Mouse (Mus musculus): ENCODE results near the gene Itpkc. TPM values are rescaled to one million over a fixed set of nuclear protein-coding genes. Genes with fewer than 3 reads are reported as not detected.

Gene Itpkc
- total and polyA plus RNA-seq, 2 experiments from 2014 or later, result 4.0 to 18.8 TPM

DNA sequence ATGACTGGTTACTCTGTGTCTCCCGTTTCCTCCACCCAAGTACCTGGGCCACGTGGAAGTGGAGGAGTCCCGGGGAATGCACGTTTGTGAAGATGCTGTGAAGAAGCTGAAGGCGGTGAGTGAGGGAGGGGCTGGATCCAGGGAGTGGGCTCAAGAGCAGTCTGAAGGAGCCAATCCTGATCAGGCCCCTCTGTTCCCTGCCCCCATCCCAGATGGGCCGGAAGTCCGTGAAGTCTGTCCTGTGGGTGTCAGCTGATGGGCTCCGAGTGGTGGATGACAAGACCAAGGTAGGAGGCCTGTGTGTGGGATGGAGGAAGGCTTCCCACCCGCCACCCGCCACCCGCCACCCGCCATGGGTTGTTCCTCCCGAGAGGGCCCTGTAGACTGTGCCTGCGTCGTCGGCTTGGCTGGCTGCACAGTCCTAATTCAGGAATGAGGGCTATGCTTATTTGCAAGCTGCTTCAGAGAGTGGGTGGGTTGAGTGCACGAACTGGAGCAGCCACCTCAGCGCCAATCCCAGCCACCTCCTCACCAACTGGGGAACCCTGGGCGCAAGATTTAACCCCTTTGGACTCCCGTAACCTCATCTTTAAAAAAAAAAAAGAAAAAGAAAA, 38.2 kb upstream of the Itpkc start:
- Histone ChIP-seq H3K27ac (no peak overlapping the region), H3K9me3 (ENCODE audit: low read length) (no peaks in the 10 kb centered on the region), H3K4me1 (ENCODE audit: insufficient read depth, low read length) (no peaks in the 10 kb centered on the region), H3K9ac (replicated peaks; ENCODE audit: low read length) (no peak overlapping the region), H3K36me3 (ENCODE audit: insufficient read depth, low read length) (peaks cover 69% of the 10 kb centered on the region; the same call in 1 of the 2 replicates), H3K4me3 (ENCODE audit: low read length) (no peak overlapping the region), H3K27me3 (ENCODE audit: insufficient read depth, low read length) (no peaks in the 10 kb centered on the region), H3K4me2 (ENCODE audit: low read depth, low read length) (no peak overlapping the region)
- ATAC-seq, result no peak
- 76% methylated on average over 20 of the region's 20 CpGs for WGBS
- DNase-seq (ENCODE audit: low spot score), result no peak
- TF ChIP-seq CTCF (IDR thresholded peaks at IDR 0.05; ENCODE audit: low read depth), result no peak

DNA sequence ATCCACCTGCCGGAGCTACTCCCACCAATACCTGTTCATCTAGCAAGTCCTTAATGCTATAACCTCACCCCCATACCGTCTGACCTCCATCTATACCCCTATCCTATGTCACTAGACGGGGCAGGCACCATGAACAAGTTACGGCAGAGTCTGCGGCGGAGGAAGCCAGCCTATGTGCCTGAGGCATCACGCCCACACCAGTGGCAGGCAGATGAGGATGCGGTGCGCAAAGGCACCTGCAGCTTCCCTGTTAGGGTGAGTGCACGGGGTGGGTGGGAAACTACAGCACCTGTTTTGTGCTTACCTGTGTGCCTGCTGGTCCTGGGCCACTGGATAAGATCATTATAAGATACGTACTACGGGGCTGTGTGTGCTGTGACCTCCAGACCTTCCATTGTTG, 36.3 kb upstream of the Itpkc start:
- peaks cover 55% of the 10 kb centered on the region; the same call in 1 of the 2 replicates for H3K36me3 ChIP-seq (ENCODE audit: insufficient read depth, low read length)
- WGBS, result 95% methylated on average over 12 of the region's 12 CpGs
- H3K27me3 ChIP-seq (ENCODE audit: insufficient read depth, low read length), result no peaks in the 10 kb centered on the region
- no peak overlapping the region for H3K4me3 ChIP-seq (ENCODE audit: low read length)
- no peak overlapping the region for H3K9ac ChIP-seq (replicated peaks; ENCODE audit: low read length)
- no peak for TF ChIP-seq CTCF (IDR thresholded peaks at IDR 0.05; ENCODE audit: low read depth)
- no peaks in the 10 kb centered on the region for H3K9me3 ChIP-seq (ENCODE audit: low read length)
- no peak overlapping the region for H3K27ac ChIP-seq
- H3K4me1 ChIP-seq (ENCODE audit: insufficient read depth, low read length), result peaks cover 11% of the 10 kb centered on the region; the same call in 1 of the 2 replicates
- ATAC-seq, result no peak
- H3K4me2 ChIP-seq (ENCODE audit: low read depth, low read length), result no peak overlapping the region
- no peak for DNase-seq (ENCODE audit: low spot score)

DNA sequence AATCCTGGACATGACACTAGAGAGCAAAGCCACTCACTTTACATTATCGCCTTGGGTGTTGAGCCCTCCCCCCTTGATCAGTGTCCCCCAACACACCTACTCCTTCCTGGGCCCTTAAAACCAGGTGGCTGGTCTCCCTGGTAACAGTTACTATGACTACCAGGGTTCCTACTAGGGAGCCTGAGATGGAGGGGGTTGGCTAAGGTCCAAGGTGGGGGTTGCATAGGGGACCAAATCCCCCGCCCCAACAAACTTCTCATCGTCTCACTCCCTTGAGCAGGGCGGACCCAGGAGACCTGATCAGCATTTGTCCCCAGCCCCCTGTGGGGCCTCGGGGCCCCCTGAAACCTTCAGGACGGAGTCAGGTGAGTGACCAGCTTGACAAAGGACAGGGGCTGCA, 33.4 kb upstream of the Itpkc start:
- Histone ChIP-seq H3K9ac (replicated peaks; ENCODE audit: low read length) (no peak overlapping the region), H3K27me3 (ENCODE audit: insufficient read depth, low read length) (no peaks in the 10 kb centered on the region), H3K4me2 (ENCODE audit: low read depth, low read length) (0 out of 2 replicates have a peak overlapping the region, but pooled peaks have one; percentile 90), H3K27ac (no peak overlapping the region), H3K4me3 (ENCODE audit: low read length) (no peak overlapping the region), H3K4me1 (ENCODE audit: insufficient read depth, low read length) (peaks cover 11% of the 10 kb centered on the region; the same call in 1 of the 2 replicates), H3K9me3 (ENCODE audit: low read length) (no peaks in the 10 kb centered on the region), H3K36me3 (ENCODE audit: insufficient read depth, low read length) (peaks cover 35% of the 10 kb centered on the region; the same call in 1 of the 2 replicates)
- no peak for TF ChIP-seq CTCF (IDR thresholded peaks at IDR 0.05; ENCODE audit: low read depth)
- DNase-seq (ENCODE audit: low spot score), result peak; percentile 19
- WGBS, result 72% methylated on average over 6 of the region's 6 CpGs
- ATAC-seq, result no peak

DNA sequence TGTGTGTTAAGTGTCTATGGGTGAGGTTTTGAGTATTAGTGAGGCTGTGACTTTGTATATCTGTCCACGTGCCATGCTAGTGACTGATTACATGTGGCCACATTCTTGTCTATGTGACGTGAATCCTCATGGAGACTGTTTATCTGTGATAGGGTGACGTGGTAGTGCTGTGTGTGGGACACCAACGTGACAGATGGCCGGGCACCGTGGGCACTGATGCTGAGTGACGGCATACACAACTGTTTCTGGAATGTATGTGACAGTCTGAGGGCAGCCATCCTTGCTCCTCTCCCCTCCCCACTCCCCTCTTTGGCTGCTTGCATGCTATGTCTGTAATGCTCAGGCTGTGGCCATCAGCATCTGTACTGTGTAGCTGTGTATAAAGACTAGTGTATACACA, 32.4 kb upstream of the Itpkc start:
- H3K9me3 ChIP-seq (ENCODE audit: low read length), result no peaks in the 10 kb centered on the region
- ATAC-seq (no peak; the same call in 1 of the 2 replicates), DNase-seq (ENCODE audit: low spot score) (peak; percentile 54)
- WGBS, result 18% methylated on average over 7 of the region's 7 CpGs
- H3K9ac ChIP-seq (replicated peaks; ENCODE audit: low read length), result peak overlapping the region; percentile 98; the same call in 1 of the 2 replicates
- H3K4me3 ChIP-seq (ENCODE audit: low read length), result peak overlapping the region; percentile 95
- no peaks in the 10 kb centered on the region for H3K27me3 ChIP-seq (ENCODE audit: insufficient read depth, low read length)
- H3K36me3 ChIP-seq (ENCODE audit: insufficient read depth, low read length), result peaks cover 29% of the 10 kb centered on the region; the same call in 1 of the 2 replicates
- peak overlapping the region; percentile 97; the same call in 1 of the 2 replicates for H3K27ac ChIP-seq
- H3K4me1 ChIP-seq (ENCODE audit: insufficient read depth, low read length), result peaks cover 11% of the 10 kb centered on the region; the same call in 1 of the 2 replicates
- TF ChIP-seq CTCF (IDR thresholded peaks at IDR 0.05; ENCODE audit: low read depth), result no peak
- H3K4me2 ChIP-seq (ENCODE audit: low read depth, low read length), result peak overlapping the region; percentile 90

DNA sequence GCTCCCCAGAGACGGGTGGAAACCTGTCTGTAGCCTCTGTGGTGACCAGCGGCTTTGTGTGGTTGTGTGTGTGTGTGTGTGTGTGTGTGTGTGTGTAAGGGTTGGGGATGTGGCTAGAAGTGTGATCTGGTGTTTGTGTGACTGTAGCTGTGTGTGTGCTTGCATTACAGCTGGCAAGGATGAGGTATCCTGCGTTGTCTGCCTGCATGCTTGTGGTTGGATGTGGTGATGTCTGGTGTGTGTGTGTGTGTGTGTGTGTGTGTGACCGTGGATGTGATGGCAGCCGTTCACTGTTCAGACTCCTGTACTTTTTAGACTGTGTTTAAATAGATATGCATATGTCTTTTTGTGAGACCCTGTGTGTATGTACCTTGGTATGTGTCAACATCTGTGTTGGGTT, 31.3 kb upstream of the Itpkc start:
- ATAC-seq, result peak; percentile 22; the same call in 1 of the 2 replicates
- H3K4me1 ChIP-seq (ENCODE audit: insufficient read depth, low read length), result peaks cover 11% of the 10 kb centered on the region; the same call in 1 of the 2 replicates
- WGBS, result 9% methylated on average over 5 of the region's 5 CpGs
- peak; percentile 63 for DNase-seq (ENCODE audit: low spot score)
- H3K27ac ChIP-seq, result peak overlapping the region; percentile 97
- H3K4me3 ChIP-seq (ENCODE audit: low read length), result peak overlapping the region; percentile 95
- H3K36me3 ChIP-seq (ENCODE audit: insufficient read depth, low read length), result peaks cover 21% of the 10 kb centered on the region; the same call in 1 of the 2 replicates
- no peak for TF ChIP-seq CTCF (IDR thresholded peaks at IDR 0.05; ENCODE audit: low read depth)
- H3K27me3 ChIP-seq (ENCODE audit: insufficient read depth, low read length), result no peaks in the 10 kb centered on the region
- peak overlapping the region; percentile 90 for H3K4me2 ChIP-seq (ENCODE audit: low read depth, low read length)
- H3K9ac ChIP-seq (replicated peaks; ENCODE audit: low read length), result peak overlapping the region; percentile 98
- no peaks in the 10 kb centered on the region for H3K9me3 ChIP-seq (ENCODE audit: low read length)

DNA sequence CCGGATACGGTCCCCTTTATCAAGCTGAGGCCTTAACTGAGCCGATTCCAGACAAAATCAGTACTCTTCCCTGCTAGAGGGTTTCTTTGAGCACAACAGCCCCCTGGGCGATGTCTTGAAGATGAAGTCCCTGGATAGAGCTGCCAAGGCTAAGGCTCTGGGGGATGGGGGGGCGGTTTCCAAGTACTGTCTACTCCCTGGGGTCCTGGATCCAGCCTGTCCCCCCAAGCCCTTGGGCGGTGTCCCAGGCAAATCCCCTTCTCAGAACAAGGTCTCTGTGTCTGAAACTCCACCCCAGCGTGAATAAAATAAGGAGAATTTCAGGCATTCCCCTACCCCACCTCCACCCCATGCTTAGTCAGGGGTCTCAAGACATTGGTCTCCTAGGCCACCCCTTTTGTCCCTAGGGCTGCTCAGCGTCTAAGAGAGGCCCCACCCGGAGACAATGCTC, 30.8 kb upstream of the Itpkc start:
- TF ChIP-seq CTCF (IDR thresholded peaks at IDR 0.05; ENCODE audit: low read depth), result no peak
- Histone ChIP-seq H3K27ac (peak overlapping the region; percentile 97), H3K4me1 (ENCODE audit: insufficient read depth, low read length) (peaks cover 11% of the 10 kb centered on the region; the same call in 1 of the 2 replicates), H3K4me2 (ENCODE audit: low read depth, low read length) (peak overlapping the region; percentile 90), H3K36me3 (ENCODE audit: insufficient read depth, low read length) (peaks cover 19% of the 10 kb centered on the region; the same call in 1 of the 2 replicates), H3K9me3 (ENCODE audit: low read length) (no peaks in the 10 kb centered on the region), H3K9ac (replicated peaks; ENCODE audit: low read length) (peak overlapping the region; percentile 98), H3K27me3 (ENCODE audit: insufficient read depth, low read length) (no peaks in the 10 kb centered on the region), H3K4me3 (ENCODE audit: low read length) (peak overlapping the region; percentile 95)
- DNase-seq (ENCODE audit: low spot score) (peak; percentile 68), ATAC-seq (peak; percentile 1; the same call in 1 of the 2 replicates)
- WGBS, result 2% methylated on average over 9 of the region's 9 CpGs

Measured in hindbrain, postnatal 0 days (tissue).